Mouse (Mus musculus) brain, embryonic 14.5 days (tissue): ENCODE measurements around the gene Sfrp4.

Experiments
- CTCF ChIP-seq: fragments of 200-500 bp; IDR thresholded peaks from 2 replicates; pipeline ENCODE4 v1.5.1; 2012; ENCODE audit warnings: inconsistent platforms, mild to moderate bottlenecking, moderate library complexity, borderline replicate concordance; ENCODE audit not compliant: insufficient read depth, insufficient read length; ENCODE audit errors: extremely low read depth
- POLR2A ChIP-seq: fragments of 200-500 bp; IDR thresholded peaks from 2 replicates; pipeline ENCODE4 v1.6.1; 2012; ENCODE audit warnings: mild to moderate bottlenecking, inconsistent platforms, borderline replicate concordance; ENCODE audit not compliant: poor library complexity, insufficient read depth, insufficient read length, severe bottlenecking; ENCODE audit errors: extremely low read depth

- no peak for TF ChIP-seq POLR2A
- no peak for TF ChIP-seq CTCF
These were observed 17.4 kb downstream of the Sfrp4 start for GRCm38 (mm10) chr13:19640203-19640851.
